Mouse (Mus musculus) heart, adult 2 months (tissue): ENCODE results near the gene Olfr671. TPM values are rescaled to one million over a fixed set of nuclear protein-coding genes. Genes with fewer than 3 reads are reported as not detected.

Source experiments
- DNase-seq, 2 experiments: peaks; one replicate each; pipeline ENCODE4 v3.0.0; 2021
- H3K27ac ChIP-seq: fragments of 200-600 bp; 2 replicates; pipeline ENCODE4 v1.8.1; 2022
- H3K27me3 ChIP-seq: fragments of 200-500 bp; 2 replicates; pipeline ENCODE4 v1.6.1; 2012; ENCODE audit warnings: mild to moderate bottlenecking, low read length, inconsistent platforms, mixed read lengths; ENCODE audit not compliant: control insufficient read depth, insufficient read depth
- H3K36me3 ChIP-seq: fragments of 200-500 bp; 2 replicates; pipeline ENCODE4 v1.6.1; 2012; ENCODE audit warnings: low read length, inconsistent platforms; ENCODE audit not compliant: control insufficient read depth, insufficient read depth
- H3K4me1 ChIP-seq: fragments of 200-500 bp; 2 replicates; pipeline ENCODE4 v1.6.1; 2011; ENCODE audit warnings: low read length; ENCODE audit not compliant: control insufficient read depth, insufficient read depth
- H3K4me3 ChIP-seq: fragments of 200-600 bp; 2 replicates; pipeline ENCODE4 v1.8.1; 2022
- H3K79me2 ChIP-seq: fragments of 200-500 bp; replicated peaks from 2 replicates; pipeline ENCODE4 v1.6.1; 2012; ENCODE audit warnings: mild to moderate bottlenecking, inconsistent platforms, low read length, moderate library complexity, mixed read lengths; ENCODE audit not compliant: control insufficient read depth, insufficient read depth
- H3K9ac ChIP-seq: fragments of 200-500 bp; 2 replicates; pipeline ENCODE4 v1.6.1; 2012; ENCODE audit warnings: low read depth, mild to moderate bottlenecking, control low read depth, inconsistent platforms, low read length, mixed read lengths
- CTCF ChIP-seq: fragments of 200-600 bp; IDR thresholded peaks from 2 replicates; pipeline ENCODE4 v1.8.1; 2022; ENCODE audit warnings: antibody characterized with exemption, mild to moderate bottlenecking, moderate library complexity
- EP300 ChIP-seq: fragments of 200-500 bp; IDR thresholded peaks from 2 replicates; pipeline ENCODE4 v1.6.1; 2011; ENCODE audit warnings: low read depth, low read length, control low read depth; ENCODE audit not compliant: insufficient read depth
- POLR2A ChIP-seq: fragments of 200-500 bp; IDR thresholded peaks from 2 replicates; pipeline ENCODE4 v1.6.1; 2011; ENCODE audit warnings: mild to moderate bottlenecking, low read depth, low read length, control low read depth; ENCODE audit not compliant: insufficient read depth
- WGBS: fragments of 180-500 bp; shearing (Covaris S2); methylation state at CpG from one replicate; pipeline ENCODE4 v1.1.7; 2018; 5-methylcytosine and 5-hydroxymethylcytosine counted together
- intact Hi-C: fragments of 180-260 bp; cut with DNase I; formaldehyde crosslinking; loops from one replicate; pipeline ENCODE4 v1.15.1; 2025
- polyA plus RNA-seq: library from polyadenylated mRNA; depleted of rRNA; stranded (reverse); fragments of >200 nt; gene quantifications from 2 replicates; pipeline ENCODE4 v1.2.3, GENCODE M21; 2012; rRNA removed
- total RNA-seq, 2 experiments: library from RNA; stranded (reverse); gene quantifications; 2 replicates each; pipeline ENCODE4 v1.2.3; 2021

Gene Olfr671
- total and polyA plus RNA-seq, 3 experiments: not detected

GRCm38 (mm10) chr7:104933940-104934339, 45.0 kb downstream of the Olfr671 start, which contains the start of gene Olfr669:
TSS of gene Olfr669 (plus strand) at chr7:104934240.
- Histone ChIP-seq H3K4me3 (no peak within 1 kb of the TSS), H3K4me1 (no peaks in the 10 kb centered on the region), H3K27me3 (no peaks in the 10 kb centered on the region), H3K27ac (no peak within 1 kb of the TSS), H3K79me2 (no peaks in the 10 kb centered on the region), H3K36me3 (no peaks in the 10 kb centered on the region), H3K9ac (no peak within 1 kb of the TSS)
- intact Hi-C loops: no loop called here
- 85% methylated on average over 1 of the region's 1 CpGs for WGBS
- TF ChIP-seq CTCF: no peak
- TF ChIP-seq POLR2A: no peak
- TF ChIP-seq EP300: no peak
- DNase-seq: no peak

GRCm38 (mm10) chr7:104927957-104928356, 51.0 kb downstream of the Olfr671 start, which contains the start of gene Olfr668:
TSS of gene Olfr668 (minus strand) at chr7:104928057.
- H3K79me2 ChIP-seq: no peaks in the 10 kb centered on the region
- H3K4me3 ChIP-seq: no peak within 1 kb of the TSS
- no peaks in the 10 kb centered on the region for H3K36me3 ChIP-seq
- intact Hi-C loops: no loop called here
- 58% methylated on average over 1 of the region's 1 CpGs for WGBS
- TF ChIP-seq POLR2A: no peak
- TF ChIP-seq EP300: no peak
- TF ChIP-seq CTCF: no peak
- no peaks in the 10 kb centered on the region for H3K27me3 ChIP-seq
- H3K9ac ChIP-seq: no peak within 1 kb of the TSS
- no peak for DNase-seq
- no peak within 1 kb of the TSS for H3K27ac ChIP-seq
- H3K4me1 ChIP-seq: no peaks in the 10 kb centered on the region

Other genes starting within 250 kb of the Olfr671 start
- gene Usp17le, start 201.7 kb downstream of the Olfr671 start, total RNA-seq: not detected
- not detected in 2 replicates for gene Usp17le, start 201.7 kb downstream of the Olfr671 start, polyA plus RNA-seq
- not detected for gene Usp17lb, start 136.5 kb downstream of the Olfr671 start, total RNA-seq
- gene Usp17lb, start 136.5 kb downstream of the Olfr671 start, polyA plus RNA-seq: not detected in 2 replicates
- gene Usp17la, start 122.1 kb downstream of the Olfr671 start, total RNA-seq: not detected
- not detected in 2 replicates for gene Usp17la, start 122.1 kb downstream of the Olfr671 start, polyA plus RNA-seq
- not detected for gene Olfr665, start 101.1 kb downstream of the Olfr671 start, total RNA-seq
- gene Olfr665, start 101.1 kb downstream of the Olfr671 start, polyA plus RNA-seq: not detected in 2 replicates
- gene Olfr666, start 83.2 kb downstream of the Olfr671 start, total RNA-seq: not detected
- not detected in 2 replicates for gene Olfr666, start 83.2 kb downstream of the Olfr671 start, polyA plus RNA-seq
- gene Olfr667, start 57.6 kb downstream of the Olfr671 start, total RNA-seq: not detected
- gene Olfr667, start 57.6 kb downstream of the Olfr671 start, polyA plus RNA-seq: not detected in 2 replicates
- not detected for gene Olfr668, start 51.1 kb downstream of the Olfr671 start, total RNA-seq
- not detected in 2 replicates for gene Olfr668, start 51.1 kb downstream of the Olfr671 start, polyA plus RNA-seq
- not detected for gene Olfr669, start 44.9 kb downstream of the Olfr671 start, total RNA-seq
- gene Olfr669, start 44.9 kb downstream of the Olfr671 start, polyA plus RNA-seq: not detected in 2 replicates
- not detected for gene Olfr670, start 16.5 kb downstream of the Olfr671 start, total RNA-seq
- not detected in 2 replicates for gene Olfr670, start 16.5 kb downstream of the Olfr671 start, polyA plus RNA-seq
- gene Olfr672, start 22.9 kb upstream of the Olfr671 start, total RNA-seq: not detected
- not detected in 2 replicates for gene Olfr672, start 22.9 kb upstream of the Olfr671 start, polyA plus RNA-seq
- not detected for gene Olfr675, start 49.3 kb upstream of the Olfr671 start, total RNA-seq
- gene Olfr675, start 49.3 kb upstream of the Olfr671 start, polyA plus RNA-seq: not detected in 2 replicates
- gene Olfr676, start 53.6 kb upstream of the Olfr671 start, total RNA-seq: not detected
- not detected in 2 replicates for gene Olfr676, start 53.6 kb upstream of the Olfr671 start, polyA plus RNA-seq
- not detected for gene Olfr677, start 72.2 kb upstream of the Olfr671 start, total RNA-seq
- not detected in 2 replicates for gene Olfr677, start 72.2 kb upstream of the Olfr671 start, polyA plus RNA-seq
- not detected for gene Olfr678, start 85.3 kb upstream of the Olfr671 start, total RNA-seq
- gene Olfr678, start 85.3 kb upstream of the Olfr671 start, polyA plus RNA-seq: not detected in 2 replicates
- not detected for gene Olfr679, start 102.1 kb upstream of the Olfr671 start, total RNA-seq
- not detected in 2 replicates for gene Olfr679, start 102.1 kb upstream of the Olfr671 start, polyA plus RNA-seq
- gene Olfr680-ps1, start 113.7 kb upstream of the Olfr671 start, total RNA-seq: not detected
- gene Olfr680-ps1, start 113.7 kb upstream of the Olfr671 start, polyA plus RNA-seq: not detected in 2 replicates
- not detected for gene Olfr681, start 137.7 kb upstream of the Olfr671 start, total RNA-seq
- gene Olfr681, start 137.7 kb upstream of the Olfr671 start, polyA plus RNA-seq: not detected in 2 replicates
- not detected for gene Olfr683, start 167.9 kb upstream of the Olfr671 start, total RNA-seq
- not detected in 2 replicates for gene Olfr683, start 167.9 kb upstream of the Olfr671 start, polyA plus RNA-seq
- not detected for gene Olfr684, start 184.5 kb upstream of the Olfr671 start, total RNA-seq
- not detected in 2 replicates for gene Olfr684, start 184.5 kb upstream of the Olfr671 start, polyA plus RNA-seq
- gene Olfr685, start 206.9 kb upstream of the Olfr671 start, total RNA-seq: not detected
- gene Olfr685, start 206.9 kb upstream of the Olfr671 start, polyA plus RNA-seq: not detected in 2 replicates
- gene Olfr686, start 228.4 kb upstream of the Olfr671 start, total RNA-seq: not detected
- not detected in 2 replicates for gene Olfr686, start 228.4 kb upstream of the Olfr671 start, polyA plus RNA-seq